Mouse (Mus musculus) megakaryocyte, embryonic 14.5 days (primary cell): ENCODE measurements at regions not wholly inside any gene's neighbourhood (a gene's known extent, or its start where the extent isn't known, plus 50 kb on each side); places are given as distances from the start of the nearest gene placed in this dataset.

ENCODE experiments used
- FLI1 ChIP-seq: IDR thresholded peaks from 2 replicates; pipeline ENCODE4 v1.6.1; 2012; ENCODE audit warnings: low read length, inconsistent platforms, mixed read lengths
- GATA1 ChIP-seq: IDR thresholded peaks from 3 replicates; pipeline ENCODE4 v1.6.1; 2012; ENCODE audit warnings: mixed read lengths, low read length, inconsistent platforms, borderline replicate concordance

DNA sequence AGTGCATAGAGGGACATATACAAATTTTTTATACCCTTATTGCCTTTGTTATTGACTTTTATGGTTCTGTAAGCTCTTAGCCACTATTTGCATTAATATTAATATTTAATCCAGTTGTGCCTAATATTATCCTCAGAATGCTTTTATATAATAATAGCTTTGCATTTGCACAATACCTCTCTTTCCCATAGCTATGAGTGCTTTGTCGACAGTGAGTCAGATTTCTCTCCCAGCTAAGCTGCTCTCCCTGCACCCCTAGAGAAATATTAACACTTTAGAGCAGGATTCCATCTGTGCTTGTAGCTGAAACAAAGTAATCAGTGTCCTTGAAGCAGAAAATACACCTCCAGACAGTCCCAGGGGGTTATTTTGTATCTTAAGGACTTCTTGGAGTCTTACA, 288.6 kb upstream of the Arglu1 start:
- TF ChIP-seq GATA1 (no peak), FLI1 (no peak)
